In the genomic region with DNA sequence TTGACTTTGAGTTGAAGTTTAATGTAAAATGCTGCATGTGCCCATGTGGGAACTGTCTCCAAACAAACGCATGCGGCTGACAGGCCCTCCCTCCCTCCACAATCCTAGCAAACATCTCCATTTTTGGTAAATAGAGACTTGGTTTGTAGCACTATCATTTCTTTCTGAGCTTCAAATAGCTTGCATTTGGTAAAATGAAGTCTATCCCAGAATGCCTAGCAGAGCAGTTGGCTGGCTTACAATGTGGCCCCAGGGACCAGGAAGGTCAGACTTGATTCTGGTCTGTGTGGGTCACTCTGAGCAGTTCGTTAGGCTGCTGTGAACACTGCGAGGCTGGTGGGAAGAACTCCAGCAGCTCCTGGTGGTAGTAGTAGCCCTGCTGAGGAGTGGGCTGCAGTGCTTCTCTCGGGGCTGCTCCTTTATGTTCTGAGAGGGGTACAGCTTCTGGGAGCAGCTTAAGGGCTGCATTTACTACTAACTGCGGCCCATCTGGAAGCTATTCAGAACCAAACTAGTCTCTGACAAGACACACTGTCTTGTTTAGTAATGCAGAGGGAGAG, we compare ENCODE assay signal across 10 mouse cellular contexts.
DNase-seq lines count a peak whose midpoint lies in the region; ATAC-seq lines count a peak whose summit lies in the region.
"Had no signal": no experiment of that assay in that cellular context is flagged by ENCODE, and none has a peak within 500 bp of the region (broad histone marks: within the 10 kb centered on the region; RNA-seq: fewer than 3 reads in every experiment).

No protein-coding gene starts in this region.

- no peak overlapping the region for H3K4me3 ChIP-seq in embryonic facial prominence, embryonic 10.5 days
- H3K4me3 ChIP-seq in intestine, embryonic 16.5 days (ENCODE audit: low read length) = no peak overlapping the region
- no peak overlapping the region for H3K4me3 ChIP-seq in limb, embryonic 15.5 days
- H3K4me3 ChIP-seq in forebrain, embryonic 12.5 days (replicated peaks) = no peak overlapping the region

- ATAC-seq in intestine, embryonic 16.5 days = 0 out of 2 replicates have a peak, but pooled peaks have one; percentile 23
- ATAC-seq in limb, embryonic 15.5 days (ENCODE audit: insufficient number of reproducible peaks, low FRiP score, low TSS enrichment, low read depth) = no peak
- no peak for ATAC-seq in forebrain, embryonic 12.5 days (ENCODE audit: low FRiP score)
- ATAC-seq: forebrain, embryonic 16.5 days had no signal

- peaks cover 60% of the 10 kb centered on the region for H3K4me1 ChIP-seq in embryonic facial prominence, embryonic 10.5 days
- H3K4me1 ChIP-seq in intestine, embryonic 16.5 days (ENCODE audit: control insufficient read depth, insufficient read depth, low read length) = peaks cover 38% of the 10 kb centered on the region
- H3K4me1 ChIP-seq in limb, embryonic 15.5 days = peaks cover 25% of the 10 kb centered on the region
- peaks cover 15% of the 10 kb centered on the region; the same call in 1 of the 2 replicates for H3K4me1 ChIP-seq in forebrain, embryonic 12.5 days

- peak overlapping the region; percentile 46; the same call in 1 of the 2 replicates for H3K9ac ChIP-seq in intestine, embryonic 16.5 days (ENCODE audit: low read depth, low read length)
- no peak overlapping the region for H3K9ac ChIP-seq in limb, embryonic 15.5 days
- H3K9ac ChIP-seq in forebrain, embryonic 12.5 days = no peak overlapping the region

- no peak overlapping the region for H3K4me2 ChIP-seq in intestine, embryonic 16.5 days (ENCODE audit: low read depth, low read length)
- no peak overlapping the region for H3K4me2 ChIP-seq in limb, embryonic 15.5 days
- H3K4me2 ChIP-seq in forebrain, embryonic 12.5 days = no peak overlapping the region

- 47% methylated on average over 6 of the region's 6 CpGs for WGBS in embryonic facial prominence, embryonic 10.5 days
- 39% methylated on average over 6 of the region's 6 CpGs for WGBS in intestine, embryonic 16.5 days
- 30% methylated on average over 6 of the region's 6 CpGs for WGBS in limb, embryonic 15.5 days
- WGBS in forebrain, embryonic 12.5 days = 59% methylated on average over 6 of the region's 6 CpGs

- peak; percentile 53 for DNase-seq in heart, adult 8-10 months (ENCODE audit: low spot score)
- DNase-seq in heart, postnatal 4 days = no peak
- DNase-seq in embryonic facial prominence, embryonic 10.5 days (ENCODE audit: low spot score) = peak; percentile 51
- DNase-seq in c-Kit-positive CD71-positive TER-119-positive erythroid progenitor cells, embryonic 14.5 days (ENCODE audit: low spot score) = no peak
- DNase-seq in left cerebral cortex, postnatal 4 days = no peak
- DNase-seq: layer of hippocampus, adult 9-11 months had no signal

- peak overlapping the region; percentile 76 for H3K27ac ChIP-seq in embryonic facial prominence, embryonic 10.5 days (replicated peaks)
- H3K27ac ChIP-seq in intestine, embryonic 16.5 days (ENCODE audit: low read length) = peak overlapping the region; percentile 89
- peak overlapping the region; percentile 12 for H3K27ac ChIP-seq in limb, embryonic 15.5 days
- H3K27ac ChIP-seq in forebrain, embryonic 12.5 days = no peak overlapping the region

- H3K9me3 ChIP-seq in embryonic facial prominence, embryonic 10.5 days = no peaks in the 10 kb centered on the region
- H3K9me3 ChIP-seq in intestine, embryonic 16.5 days (ENCODE audit: control insufficient read depth, low read length) = no peaks in the 10 kb centered on the region
- H3K9me3 ChIP-seq in limb, embryonic 15.5 days = no peaks in the 10 kb centered on the region
- no peaks in the 10 kb centered on the region for H3K9me3 ChIP-seq in forebrain, embryonic 12.5 days

- H3K27me3 ChIP-seq in embryonic facial prominence, embryonic 10.5 days (replicated peaks; ENCODE audit: low read depth, poor library complexity, severe bottlenecking) = no peaks in the 10 kb centered on the region
- no peaks in the 10 kb centered on the region for H3K27me3 ChIP-seq in intestine, embryonic 16.5 days (replicated peaks; ENCODE audit: control insufficient read depth, insufficient read depth, low read length)
- H3K27me3 ChIP-seq in limb, embryonic 15.5 days = no peaks in the 10 kb centered on the region
- H3K27me3 ChIP-seq in forebrain, embryonic 12.5 days = no peaks in the 10 kb centered on the region

- intact Hi-C loops in left cerebral cortex, postnatal 4 days (cut with DNase I) = no loop called here

- peaks cover 8% of the 10 kb centered on the region for H3K36me3 ChIP-seq in embryonic facial prominence, embryonic 10.5 days (replicated peaks)
- peaks cover 6% of the 10 kb centered on the region for H3K36me3 ChIP-seq in intestine, embryonic 16.5 days (ENCODE audit: control insufficient read depth, insufficient read depth, low read length)
- 0 out of 2 replicates have a peak, but pooled peaks cover 7% of the 10 kb centered on the region for H3K36me3 ChIP-seq in limb, embryonic 15.5 days
- H3K36me3 ChIP-seq in forebrain, embryonic 12.5 days (replicated peaks) = 0 out of 2 replicates have a peak, but pooled peaks cover 6% of the 10 kb centered on the region

Comparison
In these comparisons a context has a peak if more than half of its experiments do, and no peak if none do; other contexts are left out.
1. DNase-seq: peak in heart, adult 8-10 months (single experiment) and embryonic facial prominence, embryonic 10.5 days (single experiment); none in heart, postnatal 4 days (single experiment), c-Kit-positive CD71-positive TER-119-positive erythroid progenitor cells, embryonic 14.5 days (single experiment) and left cerebral cortex, postnatal 4 days (single experiment).